Mouse (Mus musculus): Measurements from ENCODE around the gene Fignl2. TPM values are rescaled to one million over a fixed set of nuclear protein-coding genes. Genes with fewer than 3 reads are reported as not detected.

Gene Fignl2
- total RNA-seq, 2 experiments from 2014 or later, result 1.0 to 1.1 TPM

DNA sequence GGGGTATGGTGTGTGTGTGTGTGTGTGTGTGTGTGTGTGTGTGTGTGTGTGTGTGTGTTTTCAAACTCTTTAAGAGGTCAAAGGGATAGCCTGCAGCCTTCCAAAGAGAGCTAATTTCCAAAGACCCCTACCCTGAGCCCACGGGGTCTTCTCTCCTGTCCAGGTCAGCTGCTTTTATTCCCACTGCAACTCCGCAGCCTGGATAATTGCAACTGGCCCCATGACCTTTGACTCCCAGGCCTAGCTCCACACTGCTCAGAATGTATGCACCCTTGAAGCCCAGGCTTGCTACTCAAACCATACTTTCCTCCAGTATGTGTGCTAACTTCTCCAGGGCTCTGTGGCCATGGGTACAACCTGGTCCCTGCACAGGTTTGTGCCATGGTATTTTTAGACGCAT, 17.0 kb upstream of the Fignl2 start:
- DNase-seq (ENCODE audit: extremely low spot score in 1 of 2, low spot score in 2 of 2), result no peak
- intact Hi-C loops (cut with DNase I), result no loop called here

DNA sequence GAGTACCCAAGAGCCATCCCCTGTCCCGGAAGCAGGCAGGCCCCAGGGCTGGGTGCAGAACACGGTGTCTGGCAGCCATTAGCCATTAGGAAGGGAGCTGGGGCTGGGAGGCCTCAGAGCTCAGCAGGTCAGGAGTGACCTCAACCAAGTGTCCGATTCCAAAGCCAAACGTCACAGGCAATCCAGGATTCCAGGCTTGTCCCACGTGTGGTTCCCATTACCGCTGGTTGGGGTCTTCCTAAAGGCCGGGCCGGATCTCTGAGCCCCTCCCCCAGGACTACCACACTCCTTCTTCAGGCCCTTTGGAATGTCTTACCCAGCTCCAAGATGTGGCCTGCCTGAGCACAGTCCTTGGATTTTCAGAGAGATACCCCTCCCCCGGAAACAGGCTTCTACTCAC, 16.6 kb upstream of the Fignl2 start:
- DNase-seq (ENCODE audit: extremely low spot score in 1 of 2, low spot score in 2 of 2), result no peak
- intact Hi-C loops (cut with DNase I), result no loop called here

DNA sequence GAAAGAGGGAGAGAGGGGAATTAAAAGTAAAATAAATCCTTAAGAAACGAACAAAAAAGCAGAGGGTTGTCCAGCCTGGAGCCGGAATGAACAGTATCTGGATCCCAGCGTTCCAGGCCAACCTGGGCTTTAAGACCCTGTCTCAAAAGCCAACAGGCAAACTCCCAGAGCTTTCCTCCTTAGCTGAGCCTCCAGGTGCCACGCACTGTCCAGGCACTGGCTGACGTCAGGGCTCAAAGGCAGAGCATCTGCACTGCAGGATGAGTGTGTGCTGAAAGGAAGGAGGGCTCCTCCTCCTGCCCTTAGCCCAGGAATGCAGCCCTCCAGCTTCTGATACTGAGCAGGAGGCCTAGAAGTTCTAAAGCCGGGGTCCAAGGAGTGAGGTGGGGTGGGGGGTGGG, 15.6 kb upstream of the Fignl2 start:
- intact Hi-C loops (cut with DNase I), result no loop called here
- DNase-seq (ENCODE audit: extremely low spot score in 1 of 2, low spot score in 2 of 2), result no peak

DNA sequence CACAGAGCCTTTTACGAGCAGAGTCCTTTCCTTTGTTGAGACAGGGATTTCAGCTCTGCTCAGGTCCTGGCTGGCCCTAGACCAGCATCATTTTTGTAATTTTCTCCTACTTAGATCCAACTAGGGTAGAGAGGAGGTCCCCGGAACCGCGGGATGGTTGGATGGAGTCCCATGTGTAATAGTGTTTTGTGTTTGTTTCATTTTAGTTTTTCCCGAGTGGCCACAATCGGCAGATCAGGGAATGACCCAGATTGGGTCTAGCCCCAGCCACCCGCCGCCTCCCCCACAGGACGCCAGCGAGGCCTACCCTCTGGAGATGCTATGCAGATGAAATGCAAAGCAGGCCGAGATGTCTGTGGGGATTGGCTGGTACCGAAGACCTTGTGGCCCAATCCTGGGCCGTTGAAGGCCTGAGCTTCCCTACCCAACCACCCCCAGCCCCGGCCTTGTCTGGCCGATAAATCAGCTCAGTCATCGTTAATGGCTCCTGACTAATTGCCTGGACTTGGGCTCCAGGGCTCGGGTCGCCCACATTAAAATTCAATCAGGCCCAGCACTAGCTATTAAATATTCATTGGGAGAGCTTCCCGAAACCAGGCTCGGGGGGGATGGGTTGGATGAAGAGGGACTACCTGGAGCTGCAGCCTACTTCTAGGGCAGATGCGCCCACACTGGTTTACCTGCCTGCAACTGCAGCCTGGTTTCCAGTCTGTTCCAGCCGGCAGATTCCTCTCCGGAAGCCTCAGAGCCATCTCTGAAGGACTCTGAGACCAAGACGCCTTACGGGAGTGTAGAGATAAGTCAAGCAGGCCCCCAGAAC, 14.7 kb upstream of the Fignl2 start:
- intact Hi-C loops (cut with DNase I), result no loop called here
- DNase-seq (ENCODE audit: extremely low spot score in 1 of 2, low spot score in 2 of 2), result peak; percentile 33 to 55

DNA sequence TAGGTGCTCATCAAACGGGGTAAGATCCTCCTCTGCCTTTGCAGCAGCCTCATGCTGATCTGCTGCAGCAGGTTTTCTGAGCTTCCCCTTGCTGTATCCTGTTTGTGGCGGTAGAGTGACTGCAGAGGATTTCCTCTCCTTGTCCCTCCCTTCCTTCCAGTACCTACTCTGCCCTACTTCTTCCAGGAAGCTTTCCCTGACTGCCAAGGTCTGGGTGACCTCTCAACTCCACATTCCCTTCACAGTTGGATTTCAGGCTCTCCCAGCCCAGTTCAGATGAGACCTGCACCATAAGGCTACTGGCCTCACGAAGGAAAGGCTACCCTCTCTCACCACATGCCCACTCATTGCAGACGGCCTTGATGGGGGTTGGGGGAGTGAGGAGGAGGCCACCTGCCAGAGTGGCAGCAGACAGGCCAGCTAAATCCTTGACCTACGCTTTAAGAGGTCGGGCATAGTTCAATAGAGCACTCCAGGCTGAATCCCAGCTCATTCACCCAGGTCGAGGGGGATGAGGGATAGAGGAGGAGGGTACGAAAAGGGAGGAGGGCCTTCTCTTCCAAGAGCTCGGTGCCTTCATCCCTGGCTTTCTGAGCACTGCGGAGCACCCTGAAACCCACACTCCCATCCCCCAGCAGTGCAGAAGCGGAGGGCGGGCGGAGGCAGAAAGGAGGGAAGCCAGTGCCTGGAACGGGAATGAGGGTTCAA, 13.9 kb upstream of the Fignl2 start:
- intact Hi-C loops (cut with DNase I), result no loop called here
- DNase-seq (ENCODE audit: extremely low spot score in 1 of 2, low spot score in 2 of 2), result no peak

DNA sequence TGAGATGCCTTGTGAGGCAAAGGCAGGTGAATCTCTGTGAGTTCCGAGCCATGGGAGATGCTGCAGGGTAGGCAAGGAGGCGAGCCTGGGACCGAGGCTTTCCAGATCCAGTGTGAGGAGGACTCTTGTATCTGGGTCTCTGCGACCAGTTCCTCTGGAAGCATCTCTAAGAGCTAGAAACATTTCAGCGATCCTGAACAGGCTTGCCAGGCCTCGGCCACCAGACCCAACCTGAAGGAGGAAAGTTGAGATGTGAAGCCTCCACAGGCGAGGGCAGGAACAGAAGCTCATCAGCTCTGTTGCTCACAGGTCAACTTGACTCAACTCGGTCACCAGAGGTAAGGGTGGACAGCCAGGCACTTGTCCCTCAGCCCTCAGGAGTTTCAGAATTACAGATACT, 13.2 kb upstream of the Fignl2 start:
- intact Hi-C loops (cut with DNase I), result no loop called here
- DNase-seq (ENCODE audit: extremely low spot score in 1 of 2, low spot score in 2 of 2), result no peak

DNA sequence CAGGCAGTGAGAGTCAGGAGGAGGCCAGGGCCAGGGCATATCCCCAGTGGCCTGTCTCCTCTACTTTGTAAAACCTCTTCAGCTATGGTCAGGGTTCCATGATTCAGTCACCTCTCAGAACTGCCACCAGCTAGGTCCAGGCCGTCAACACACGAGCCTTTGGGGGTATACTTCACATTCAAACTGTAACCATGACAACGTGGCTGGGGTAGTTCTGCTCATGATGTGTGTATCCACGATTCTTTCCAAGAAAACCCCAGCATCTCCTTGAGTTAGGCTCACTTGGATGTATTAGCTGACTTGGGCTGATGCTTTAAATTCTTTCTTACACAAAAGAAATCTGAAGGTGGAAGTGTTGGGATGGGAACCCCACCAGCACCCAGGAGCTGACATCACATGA, 9.9 kb upstream of the Fignl2 start:
- intact Hi-C loops (cut with DNase I), result no loop called here
- no peak for DNase-seq (ENCODE audit: extremely low spot score in 1 of 2, low spot score in 2 of 2)

DNA sequence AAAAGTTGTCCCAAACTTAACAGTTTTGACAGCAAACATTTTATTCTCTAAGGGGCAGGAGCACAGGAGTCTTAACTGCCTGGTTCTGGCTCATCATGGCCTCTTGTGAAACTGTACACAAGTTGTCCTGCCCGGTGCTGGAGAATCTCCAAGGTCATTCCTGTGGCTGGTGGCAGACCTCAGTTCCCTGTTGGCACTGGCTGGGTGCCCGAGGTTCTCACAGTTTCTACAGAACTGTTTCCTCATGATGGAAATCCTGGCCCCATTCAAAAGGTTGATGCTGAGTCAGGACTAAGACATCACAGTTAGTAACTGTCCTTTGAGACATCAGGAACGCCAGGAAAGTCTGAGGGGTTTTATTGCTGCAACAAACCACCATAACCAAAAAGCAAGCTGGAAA, 8.6 kb upstream of the Fignl2 start:
- DNase-seq (ENCODE audit: extremely low spot score in 1 of 2, low spot score in 2 of 2), result peak in 1 of 2 experiments; percentile 40
- intact Hi-C loops (cut with DNase I), result no loop called here

DNA sequence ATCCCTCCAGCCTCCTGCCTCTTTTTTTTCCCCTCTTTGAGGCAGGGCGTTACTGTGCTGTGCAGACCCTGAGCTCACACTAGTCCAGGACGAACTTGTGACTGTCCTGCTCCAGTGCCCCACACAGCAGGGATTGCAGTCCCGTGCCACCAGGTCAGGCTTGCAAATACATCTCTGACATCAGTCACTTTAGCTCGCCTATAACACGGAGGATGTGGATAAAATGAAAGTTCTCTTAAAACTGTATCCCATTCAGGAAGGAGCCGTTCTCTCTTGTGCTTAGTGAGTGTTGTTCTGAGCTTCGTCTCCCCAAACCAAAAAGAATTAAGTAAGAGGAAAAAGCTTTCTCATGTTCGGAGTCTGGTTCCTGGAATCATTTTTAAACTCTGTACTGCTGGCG, 8.1 kb upstream of the Fignl2 start:
- intact Hi-C loops (cut with DNase I), result no loop called here
- DNase-seq (ENCODE audit: extremely low spot score in 1 of 2, low spot score in 2 of 2), result no peak

DNA sequence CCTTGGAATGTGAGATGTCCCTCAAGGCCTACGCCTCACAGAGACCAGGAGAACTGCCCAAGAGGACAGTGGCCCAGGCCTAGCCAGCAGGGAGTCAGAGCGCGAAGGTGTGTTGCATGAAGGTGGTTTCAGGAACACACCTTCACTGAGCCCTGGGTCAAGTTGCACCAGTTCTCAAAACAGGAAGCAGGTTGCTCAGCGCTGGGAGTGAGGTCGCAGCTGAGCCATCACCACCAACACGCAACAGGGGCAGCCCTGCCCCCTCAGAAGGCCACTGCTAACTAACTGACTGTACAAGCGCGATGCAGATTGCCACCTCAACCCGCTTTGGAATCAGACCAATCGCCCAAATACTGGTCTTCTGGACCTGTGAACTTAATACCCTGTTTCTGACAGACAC, 6.1 kb upstream of the Fignl2 start:
- DNase-seq (ENCODE audit: extremely low spot score in 1 of 2, low spot score in 2 of 2), result no peak
- intact Hi-C loops (cut with DNase I), result no loop called here

DNA sequence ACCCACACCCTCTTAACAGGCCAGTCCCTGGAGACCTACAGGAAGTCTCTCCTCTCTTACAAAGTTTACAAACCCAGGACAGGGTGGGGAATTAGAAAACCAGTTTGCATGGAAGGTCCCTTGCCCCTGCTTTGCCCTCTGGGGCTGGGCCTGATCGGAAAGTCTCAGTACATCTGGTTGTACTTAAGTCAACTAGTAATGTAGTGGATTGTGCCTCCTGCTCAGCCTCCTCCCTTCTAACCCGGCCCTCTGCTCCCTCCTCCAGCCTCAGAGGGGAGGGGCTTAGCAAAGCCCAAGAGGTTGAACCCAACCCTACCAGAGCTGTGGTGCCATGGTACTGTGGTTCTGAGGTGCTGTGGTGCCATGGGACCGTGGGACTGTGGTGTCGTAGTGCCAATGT, 3.9 kb upstream of the Fignl2 start:
- intact Hi-C loops (cut with DNase I), result no loop called here

DNA sequence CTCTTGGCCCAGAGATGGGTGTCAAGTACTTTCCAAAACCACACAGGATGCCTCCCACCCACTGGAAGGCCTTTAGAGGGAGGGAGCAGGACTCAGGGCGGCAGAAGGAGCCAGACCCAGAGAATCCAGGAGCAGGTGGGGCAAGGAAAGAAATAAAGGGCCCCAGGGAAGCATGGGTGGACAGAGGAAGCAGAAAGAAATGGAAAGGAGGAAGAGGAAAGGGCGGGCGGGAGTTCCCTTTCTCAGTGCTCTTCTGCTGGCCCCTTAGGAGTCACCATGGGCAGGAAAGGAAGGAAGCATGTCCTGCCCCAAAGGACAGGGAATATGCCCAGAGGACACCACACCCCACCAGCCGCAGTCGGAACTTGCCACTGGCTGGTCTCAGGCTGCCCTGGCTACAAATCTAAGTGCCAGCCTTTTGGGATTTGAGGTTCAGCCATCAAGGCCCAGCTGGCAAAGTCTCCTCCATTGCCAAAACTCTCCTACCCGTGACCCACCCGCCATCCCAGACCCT, 2.7 kb upstream of the Fignl2 start:
- intact Hi-C loops (cut with DNase I), result no loop called here
- DNase-seq (ENCODE audit: extremely low spot score in 1 of 2, low spot score in 2 of 2), result no peak

More for the DNA sequence above, 3.9 kb upstream of the Fignl2 start:
- DNase-seq (ENCODE audit: extremely low spot score in 1 of 2, low spot score in 2 of 2), result no peak

DNA sequence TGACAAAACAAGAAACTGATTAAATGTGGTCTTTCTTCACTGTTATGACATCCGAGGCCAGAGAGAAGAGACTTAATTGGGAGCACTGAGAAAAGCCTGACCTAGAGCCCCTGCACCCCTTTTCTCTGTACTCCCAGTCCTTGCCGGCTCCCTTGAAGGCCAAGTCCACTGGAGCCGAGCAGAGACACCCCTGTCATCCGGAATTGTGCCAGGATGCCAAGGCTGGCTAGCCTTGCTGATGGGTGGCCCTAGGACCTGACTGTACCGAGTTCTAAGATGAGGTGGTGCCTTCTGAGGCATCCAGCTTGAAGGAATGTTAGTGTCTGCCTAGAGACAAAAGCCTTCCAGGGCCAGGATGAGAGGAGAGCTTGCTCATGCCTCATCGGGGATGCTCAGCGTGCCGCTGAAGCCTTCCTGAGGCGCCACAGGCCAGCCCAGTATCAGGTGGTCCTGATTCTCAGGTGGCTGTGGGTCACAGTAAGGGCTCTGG, 1.7 kb upstream of the Fignl2 start:
- intact Hi-C loops (cut with DNase I), result no loop called here
- no peak for DNase-seq (ENCODE audit: extremely low spot score in 1 of 2, low spot score in 2 of 2)

DNA sequence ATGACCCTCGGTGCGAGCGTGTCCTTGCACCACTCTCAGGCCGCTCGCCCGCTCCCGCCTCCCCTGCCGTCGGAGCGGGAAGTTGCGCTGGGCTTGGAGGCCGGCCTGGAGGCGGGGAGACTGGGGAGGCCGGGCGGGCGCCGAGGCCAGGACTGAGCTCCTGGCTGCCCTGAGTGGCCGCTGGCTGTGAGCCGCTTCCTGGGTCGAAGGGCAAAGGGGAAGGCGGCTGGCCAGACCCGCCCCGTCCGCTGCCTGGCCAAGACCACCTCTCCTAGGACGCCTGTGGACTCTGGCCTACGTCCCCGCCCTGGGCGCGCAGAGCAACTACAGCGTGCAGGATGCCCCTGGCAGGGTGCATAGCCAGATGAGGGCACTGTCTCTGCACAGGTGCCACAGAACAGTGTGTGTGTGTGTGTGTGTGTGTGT, 377 bp upstream of the Fignl2 start:
- DNase-seq (ENCODE audit: extremely low spot score in 1 of 2, low spot score in 2 of 2), result peak; percentile 30 to 93
- intact Hi-C loops (cut with DNase I), result no loop called here

DNA sequence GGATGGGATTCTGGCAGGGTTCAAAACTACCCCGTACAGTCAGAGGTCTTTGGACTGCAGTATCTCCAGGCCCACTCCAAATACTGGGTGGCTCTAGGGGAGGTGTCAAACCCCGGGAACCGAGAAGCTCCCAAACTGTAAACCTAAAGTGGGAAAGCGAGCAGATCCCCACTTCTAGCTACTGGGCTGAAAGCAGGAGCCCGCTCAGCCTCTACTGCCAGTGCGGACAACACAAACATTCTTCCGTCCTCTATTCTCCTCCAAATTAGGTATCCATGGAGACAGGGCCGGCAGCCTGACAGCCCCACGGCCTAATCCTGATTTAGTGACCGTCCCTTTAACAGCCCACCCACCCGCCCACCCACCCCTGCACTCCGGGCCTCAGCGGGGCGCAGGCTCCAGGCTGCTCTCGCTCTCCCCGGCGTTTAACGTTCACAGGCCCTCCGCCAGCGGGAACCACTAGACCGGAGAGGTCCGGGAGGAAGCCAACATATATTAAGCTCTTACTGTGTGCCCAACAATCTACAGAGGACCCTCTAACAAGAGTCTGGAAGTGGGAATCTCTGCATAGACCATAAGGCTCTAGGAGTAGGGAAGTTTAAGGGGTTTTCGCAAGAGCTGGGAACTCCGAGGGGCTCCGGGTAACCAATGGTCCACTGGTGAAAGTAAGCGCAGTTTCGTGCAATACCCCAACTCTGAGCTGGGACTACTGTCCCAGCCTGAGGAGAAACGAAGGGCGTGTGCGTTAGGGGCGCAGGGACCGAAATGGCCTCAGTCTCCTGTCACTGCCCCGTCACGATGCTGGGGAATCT, 1.2 kb downstream of the Fignl2 start:
- intact Hi-C loops (cut with DNase I), result no loop called here
- no peak for DNase-seq (ENCODE audit: extremely low spot score in 1 of 2, low spot score in 2 of 2)

DNA sequence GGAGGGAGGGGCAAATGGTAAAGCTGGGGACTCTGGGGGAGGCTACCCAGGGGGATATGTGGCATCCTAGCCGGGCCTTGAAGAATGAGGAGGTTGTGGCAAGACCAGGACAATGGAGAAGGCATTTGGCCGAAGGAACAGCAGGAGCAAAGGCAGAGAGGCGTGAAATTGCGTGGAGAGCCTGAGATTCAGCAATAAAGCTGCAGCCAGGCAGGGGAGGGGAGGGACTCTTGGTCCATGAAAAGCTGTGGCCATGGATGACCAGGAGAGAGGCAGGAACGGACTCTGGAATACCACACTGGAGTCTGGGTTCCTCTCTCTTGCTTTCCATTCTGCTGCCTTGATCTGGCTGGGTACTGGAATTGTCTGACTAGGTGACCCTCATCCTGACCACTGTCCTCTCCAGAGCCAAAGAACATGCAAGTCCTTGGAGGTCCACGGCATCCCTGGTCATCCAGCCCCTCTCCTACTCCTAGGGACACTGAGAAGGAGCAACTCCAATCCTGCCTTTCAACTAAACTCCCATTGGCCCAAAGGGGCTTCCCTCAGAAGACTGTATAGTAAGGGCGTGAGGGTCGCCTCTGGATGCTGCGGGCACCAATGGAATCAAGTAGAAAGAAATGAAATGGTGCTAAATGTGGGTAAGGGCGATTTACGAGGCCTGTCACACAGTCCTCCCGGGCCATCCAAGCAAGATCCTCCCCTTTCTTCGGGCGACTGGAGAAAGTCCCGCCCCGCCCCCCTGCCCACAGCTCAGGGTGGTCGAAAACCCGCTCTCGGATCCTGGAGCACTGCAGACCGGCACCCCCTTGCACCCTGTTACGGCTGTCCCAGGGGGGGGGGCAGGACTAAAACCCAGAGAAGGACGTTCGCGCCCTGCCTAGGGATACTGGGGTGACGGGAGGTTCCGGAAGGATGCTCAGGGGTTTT, 2.0 kb downstream of the Fignl2 start:
- no peak for DNase-seq (ENCODE audit: extremely low spot score in 1 of 2, low spot score in 2 of 2)
- intact Hi-C loops (cut with DNase I), result no loop called here

DNA sequence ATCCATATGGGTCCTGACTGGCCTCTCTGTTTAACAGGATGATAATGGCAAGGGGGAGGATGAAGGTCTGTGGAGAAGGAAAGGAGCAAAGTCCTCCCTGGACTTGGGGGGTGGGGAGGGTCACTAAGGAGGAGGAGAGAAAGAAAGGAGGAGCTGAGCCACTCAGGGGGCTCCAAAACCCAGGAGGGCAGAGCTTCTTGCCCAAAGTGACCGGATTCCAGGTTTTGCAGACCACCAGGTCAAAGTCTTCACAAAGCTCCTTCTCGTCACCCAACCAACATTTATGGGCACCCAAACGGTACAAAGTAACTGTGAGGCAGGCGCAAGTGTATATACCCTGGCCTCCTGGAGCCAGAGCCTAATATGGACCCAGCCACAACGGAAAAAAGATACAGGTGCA, 2.7 kb downstream of the Fignl2 start:
- intact Hi-C loops (cut with DNase I), result no loop called here
- DNase-seq (ENCODE audit: extremely low spot score in 1 of 2, low spot score in 2 of 2), result no peak

DNA sequence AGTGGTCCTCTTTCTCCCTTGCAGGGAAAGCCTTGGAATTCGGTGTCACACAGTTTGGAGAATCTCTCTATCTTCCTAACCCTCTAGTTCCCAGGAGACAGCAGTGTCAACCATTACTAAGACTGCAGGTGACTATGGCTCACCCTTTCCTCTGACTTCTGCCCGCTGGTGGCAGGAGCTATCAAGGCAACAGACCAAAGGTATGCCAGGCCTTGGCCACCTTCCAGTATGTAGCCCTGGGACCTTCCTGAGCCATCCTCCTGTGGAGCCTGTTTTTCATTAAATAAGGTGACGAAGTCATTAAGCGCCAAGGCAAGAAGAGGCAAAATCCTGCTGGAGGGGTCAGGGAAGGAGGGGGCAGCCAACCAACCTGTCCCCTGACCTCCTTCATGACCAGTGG, 3.2 kb downstream of the Fignl2 start:
- DNase-seq (ENCODE audit: extremely low spot score in 1 of 2, low spot score in 2 of 2), result no peak
- intact Hi-C loops (cut with DNase I), result no loop called here
